Comparison of ENCODE assay signal across 8 mouse cellular contexts in the genomic region with DNA sequence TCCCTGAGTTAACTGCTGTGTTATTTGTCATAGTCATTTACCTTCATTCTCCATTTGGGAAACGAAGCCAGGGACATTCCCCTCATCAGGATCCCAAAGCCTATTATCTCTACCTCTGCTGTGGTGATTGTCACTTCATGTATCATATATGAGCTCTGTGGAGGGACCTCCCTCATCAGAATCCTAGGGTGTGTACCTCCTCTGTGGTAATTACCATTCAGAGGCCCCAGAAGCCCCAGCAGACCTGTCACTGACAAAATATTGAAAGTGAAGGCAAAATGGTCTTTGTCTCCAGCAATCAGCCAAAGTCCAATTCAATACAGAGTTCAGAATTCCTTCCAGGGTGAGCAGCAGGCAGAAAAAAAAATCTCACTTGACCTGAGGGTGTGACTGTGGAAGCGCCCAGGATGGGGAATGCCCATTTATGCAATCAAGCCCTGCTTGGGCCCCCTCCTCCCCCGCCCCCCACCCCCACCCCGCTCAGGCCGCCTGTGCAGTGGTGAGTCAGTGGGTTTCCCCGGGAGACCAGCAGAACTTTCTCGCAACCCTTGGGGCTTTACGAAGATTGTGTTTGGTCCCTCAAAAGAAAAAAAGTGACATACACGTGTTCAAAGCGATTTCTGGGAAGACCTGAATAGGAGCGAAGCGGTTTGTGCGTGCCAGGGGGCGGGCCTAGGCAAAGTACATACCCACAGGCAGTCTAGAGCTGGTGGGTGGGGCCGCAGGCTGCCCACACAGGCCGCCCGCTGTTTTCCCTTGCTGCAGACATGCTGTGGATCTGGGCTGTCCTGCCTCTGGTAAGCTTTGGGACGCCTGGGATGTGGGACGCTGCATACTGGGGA. TPM values are rescaled to one million over a fixed set of nuclear protein-coding genes. Genes with fewer than 3 reads are reported as not detected.
A peak's percentile ranks its signal among the peaks of the same experiment; 100 is the strongest.
DNase-seq lines count a peak whose midpoint lies in the region; ATAC-seq and TF ChIP-seq lines count a peak whose summit lies in the region.

Fas (plus strand) TSS at position 719 of the 842 bp plus-strand sequence.

- no peak for TF ChIP-seq CTCF in hindbrain, postnatal 0 days (IDR thresholded peaks at IDR 0.05; ENCODE audit: low read depth)

- H3K27me3 ChIP-seq in hindbrain, postnatal 0 days (ENCODE audit: insufficient read depth, low read length): no peaks in the 10 kb centered on the region

- intact Hi-C loops in gastrocnemius, postnatal 14 days (cut with DNase I; ENCODE audit: low total_unique reads): no loop called here
- intact Hi-C loops in left cerebral cortex, postnatal 4 days (cut with DNase I): no loop called here

- peak within 1 kb of the TSS; percentile 96 for H3K4me2 ChIP-seq in hindbrain, postnatal 0 days (ENCODE audit: low read depth, low read length)

- H3K9ac ChIP-seq in hindbrain, postnatal 0 days (replicated peaks; ENCODE audit: low read length): peak within 1 kb of the TSS; percentile 41

- no peaks in the 10 kb centered on the region for H3K9me3 ChIP-seq in hindbrain, postnatal 0 days (ENCODE audit: low read length)

- peak within 1 kb of the TSS; percentile 41 for H3K4me3 ChIP-seq in hindbrain, postnatal 0 days (ENCODE audit: low read length)

- H3K4me1 ChIP-seq in hindbrain, postnatal 0 days (ENCODE audit: insufficient read depth, low read length): no peaks in the 10 kb centered on the region

- 3% methylated on average over 19 of the region's 19 CpGs for WGBS in hindbrain, postnatal 0 days

- H3K36me3 ChIP-seq in hindbrain, postnatal 0 days (ENCODE audit: insufficient read depth, low read length): no peaks in the 10 kb centered on the region

- no peak within 1 kb of the TSS for H3K27ac ChIP-seq in hindbrain, postnatal 0 days

- peak; percentile 93 for DNase-seq in Muller cell, postnatal 12 days (ENCODE audit: inconsistent ontology term)
- peak; percentile 29 for DNase-seq in c-Kit-positive CD71-positive TER-119-positive erythroid progenitor cells, embryonic 14.5 days (ENCODE audit: low spot score)
- peak; percentile 76 for DNase-seq in gastrocnemius, postnatal 14 days
- DNase-seq in hindbrain, postnatal 0 days (ENCODE audit: low spot score): peak; percentile 59
- DNase-seq in left cerebral cortex, postnatal 4 days: peak; percentile 47
- DNase-seq in mesoderm, embryonic 11.5 days (ENCODE audit: low read depth, low spot score): peak; percentile 59
- peak; percentile 36 for DNase-seq in right cerebral cortex, postnatal 14 days
- peak; percentile 84 for DNase-seq in urinary bladder, postnatal 14 days (ENCODE audit: low spot score)

- peak; percentile 91 for ATAC-seq in hindbrain, postnatal 0 days

RNA-seq across cellular contexts. Expression of gene Fas, which starts in this region (rescaled TPM):
- total RNA-seq in gastrocnemius, postnatal 14 days (2021): 1 to 10 TPM; 2.8 to 6.0 TPM
- 0.47 and 0.78 TPM in 2 replicates for total RNA-seq in hindbrain, postnatal 0 days (2014; rRNA removed)
- 2.4 and 2.8 TPM in 2 replicates for polyA plus RNA-seq in hindbrain, postnatal 0 days (2015; fragmentation: Nextera tagmentation; extraction: Ambion mirVana)
- total RNA-seq in left cerebral cortex, postnatal 4 days (2021): 1 to 10 TPM in 1 of 2 experiments, not detected in 1; 1.2 TPM

Comparison
In these comparisons a context has a peak if more than half of its experiments do, and no peak if none do; other contexts are left out.
1. DNase-seq: peak in every context shown above with its lines; median percentile 93 in Muller cell, postnatal 12 days; 84 in urinary bladder, postnatal 14 days; 76 in gastrocnemius, postnatal 14 days; 59 in hindbrain, postnatal 0 days; 59 in mesoderm, embryonic 11.5 days; 47 in left cerebral cortex, postnatal 4 days; 36 in right cerebral cortex, postnatal 14 days; 29 in c-Kit-positive CD71-positive TER-119-positive erythroid progenitor cells, embryonic 14.5 days.